Mouse (Mus musculus): Measurements from ENCODE around the gene Olfr239.
"Not testable (repeated sequence)": the region's sequence is repeated elsewhere in the genome, so short reads cannot be mapped to it uniquely, and the experiment has no call there.

Olfr239 gene

GRCm38 (mm10) chr17:33191002-33191401 is at the start of gene Olfr239:
Gene Olfr239, plus strand, starts transcription at chr17:33191302.
- DNase-seq (ENCODE audit: low read depth, low spot score), result not testable (repeated sequence)

DNA sequence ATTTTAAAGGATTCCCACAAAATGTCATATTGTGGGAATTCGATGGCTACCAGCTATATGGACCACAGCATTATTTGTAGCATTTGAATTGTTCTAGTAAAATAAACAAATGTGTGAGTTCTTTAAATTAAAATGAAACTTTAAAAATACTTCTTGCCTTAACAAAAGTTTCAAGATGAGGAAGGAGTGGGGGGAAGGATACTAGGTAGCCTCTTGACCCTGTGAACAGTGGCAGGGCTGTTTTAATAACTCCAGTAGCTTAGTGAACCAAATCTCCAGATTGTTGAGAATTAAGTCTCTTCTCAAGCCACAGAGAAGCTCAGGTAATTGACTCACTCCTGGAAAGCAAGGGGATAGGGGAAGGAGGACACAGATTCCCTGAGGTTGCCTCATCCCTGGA is 23.0 kb upstream of the Olfr239 start, which contains the start of gene Olfr55:
Olfr55 (plus strand) TSS at position 301 of the 400 bp plus-strand sequence.
- DNase-seq (ENCODE audit: low read depth, low spot score), result not testable (repeated sequence)

DNA sequence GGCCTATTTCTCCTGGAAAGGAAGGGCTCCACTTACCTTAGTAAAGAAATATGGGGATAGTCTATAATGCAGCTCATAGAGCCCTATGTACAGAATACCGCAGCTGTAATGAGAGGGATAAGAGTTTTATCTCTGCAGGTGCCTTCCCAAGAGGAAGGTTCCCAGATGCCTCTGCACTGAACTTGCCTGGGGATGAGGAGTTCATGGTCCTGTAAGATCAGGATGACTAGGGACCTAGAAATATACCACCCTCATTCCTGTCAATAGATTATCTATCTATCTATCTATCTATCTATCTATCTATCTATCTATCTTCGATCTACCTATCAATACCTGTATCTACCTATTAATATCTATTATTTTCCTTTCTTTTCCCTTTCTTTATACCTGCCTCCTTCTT is 30.5 kb downstream of the Olfr239 start, which contains the start of gene Olfr1564:
Olfr1564 (minus strand) TSS at position 101 of the 400 bp plus-strand sequence.
- DNase-seq (ENCODE audit: low read depth, low spot score), result no peak

DNA sequence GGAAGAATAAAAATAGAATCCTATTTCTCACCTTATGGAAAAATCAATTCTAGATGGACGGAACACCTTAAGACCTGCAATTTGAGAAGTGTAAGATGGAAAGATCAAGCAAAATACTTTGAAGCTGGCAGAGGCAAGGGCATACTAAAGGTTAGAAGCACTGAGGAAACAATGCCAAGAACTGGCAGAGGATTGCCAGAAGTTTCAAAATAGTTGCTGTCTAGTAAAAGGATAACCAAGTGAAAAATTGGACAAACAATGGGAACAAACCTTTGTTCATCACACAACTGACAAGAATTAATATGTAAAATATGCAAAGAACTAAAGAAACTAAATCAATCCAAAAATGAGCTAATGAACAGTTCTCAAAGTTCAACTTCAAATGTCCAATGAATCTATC is 45.5 kb downstream of the Olfr239 start:
- DNase-seq (ENCODE audit: low read depth, low spot score), result not testable (repeated sequence)
